Mouse (Mus musculus): ENCODE measurements around the gene Ltbp2.
A peak's percentile ranks its signal among the peaks of the same experiment; 100 is the strongest.

The Ltbp2 gene

GRCm38 (mm10) chr12:84839965-84840364 lies 36.4 kb downstream of the Ltbp2 start:
- DNase-seq (ENCODE audit: low spot score): no peak

GRCm38 (mm10) chr12:84835626-84836025 lies 40.7 kb downstream of the Ltbp2 start:
- DNase-seq (ENCODE audit: low spot score): no peak

- DNase-seq (ENCODE audit: low spot score): no peak
These were observed 41.6 kb downstream of the Ltbp2 start for GRCm38 (mm10) chr12:84834773-84835172.

GRCm38 (mm10) chr12:84831648-84832047 lies 44.7 kb downstream of the Ltbp2 start:
- DNase-seq (ENCODE audit: low spot score): no peak

- no peak for DNase-seq (ENCODE audit: low spot score)
These were observed 45.2 kb downstream of the Ltbp2 start for GRCm38 (mm10) chr12:84831141-84831540.

- DNase-seq (ENCODE audit: low spot score): no peak
These were observed 45.9 kb downstream of the Ltbp2 start for GRCm38 (mm10) chr12:84830438-84830837.

- DNase-seq (ENCODE audit: low spot score): no peak
These were observed 46.4 kb downstream of the Ltbp2 start for GRCm38 (mm10) chr12:84829913-84830312.

GRCm38 (mm10) chr12:84829109-84829724 lies 47.1 kb downstream of the Ltbp2 start:
- no peak for DNase-seq (ENCODE audit: low spot score)

- DNase-seq (ENCODE audit: low spot score): no peak
These were observed 48.9 kb downstream of the Ltbp2 start for GRCm38 (mm10) chr12:84827384-84827933.

GRCm38 (mm10) chr12:84824203-84824602 lies 52.1 kb downstream of the Ltbp2 start:
- no peak for DNase-seq (ENCODE audit: low spot score)

GRCm38 (mm10) chr12:84823601-84824000 lies 52.7 kb downstream of the Ltbp2 start:
- no peak for DNase-seq (ENCODE audit: low spot score)

- peak; percentile 77 for DNase-seq (ENCODE audit: low spot score)
These were observed 56.8 kb downstream of the Ltbp2 start for GRCm38 (mm10) chr12:84819236-84820168.

- DNase-seq (ENCODE audit: low spot score): peak; percentile 47
These were observed 57.8 kb downstream of the Ltbp2 start for GRCm38 (mm10) chr12:84818496-84818895.

- DNase-seq (ENCODE audit: low spot score): no peak
These were observed 61.5 kb downstream of the Ltbp2 start for GRCm38 (mm10) chr12:84814663-84815325.

- DNase-seq (ENCODE audit: low spot score): no peak
These were observed 62.6 kb downstream of the Ltbp2 start for GRCm38 (mm10) chr12:84813773-84814172.

- DNase-seq (ENCODE audit: low spot score): no peak
These were observed 64.3 kb downstream of the Ltbp2 start for GRCm38 (mm10) chr12:84812004-84812403.

GRCm38 (mm10) chr12:84811510-84811909 lies 64.8 kb downstream of the Ltbp2 start:
- no peak for DNase-seq (ENCODE audit: low spot score)

GRCm38 (mm10) chr12:84810810-84811209 lies 65.5 kb downstream of the Ltbp2 start:
- no peak for DNase-seq (ENCODE audit: low spot score)

- no peak for DNase-seq (ENCODE audit: low spot score)
These were observed 67.3 kb downstream of the Ltbp2 start for GRCm38 (mm10) chr12:84809033-84809432.

- no peak for DNase-seq (ENCODE audit: low spot score)
These were observed 69.0 kb downstream of the Ltbp2 start for GRCm38 (mm10) chr12:84807351-84807750.

- DNase-seq (ENCODE audit: low spot score): no peak
These were observed 69.6 kb downstream of the Ltbp2 start for GRCm38 (mm10) chr12:84806726-84807125.

GRCm38 (mm10) chr12:84806010-84806409 lies 70.3 kb downstream of the Ltbp2 start:
- no peak for DNase-seq (ENCODE audit: low spot score)
